ENCODE assay signal across 18 mouse cellular contexts in the genomic region with DNA sequence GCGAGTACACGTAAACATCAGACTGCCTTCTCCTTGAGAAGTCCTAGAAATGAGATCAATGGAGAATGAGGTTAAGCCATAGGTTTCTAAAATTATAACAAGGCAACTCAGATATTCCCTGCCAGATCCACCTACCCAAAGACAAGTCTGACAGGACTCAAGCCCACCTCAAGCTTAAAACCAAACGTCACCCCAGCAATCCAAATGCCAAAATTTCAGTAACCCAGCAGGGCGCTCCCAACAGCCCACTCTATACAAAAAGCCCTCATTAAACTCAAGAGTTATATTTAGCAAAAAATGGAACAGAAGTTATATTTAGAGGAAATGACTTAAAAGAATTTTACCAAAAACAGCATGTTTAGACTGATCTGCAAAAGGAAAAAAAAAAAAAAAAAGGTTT.
"Had no signal": no experiment of that assay in that cellular context is flagged by ENCODE, and none has a peak within 500 bp of the region (broad histone marks: within the 10 kb centered on the region; RNA-seq: fewer than 3 reads in every experiment).

No protein-coding gene starts in this region.

- DNase-seq: liver, embryonic 13.5 days; liver, postnatal 0 days; lung, adult 2 months; lung, postnatal 14 days; lung, postnatal 36 days; midbrain, embryonic 14.5 days; retina, postnatal 1 day; spleen, adult 18-20 months; thymus, adult 2 months; thymus, postnatal 25 days; thymus, postnatal 4 days had no signal

- H3K4me3 ChIP-seq: liver, embryonic 13.5 days; liver, embryonic 15.5 days; lung, embryonic 15.5 days; midbrain, embryonic 10.5 days; midbrain, embryonic 12.5 days; myocyte; neural tube, embryonic 13.5 days; neural tube, embryonic 15.5 days had no signal

- H3K4me1 ChIP-seq: liver, embryonic 15.5 days had no signal

- H3K27ac ChIP-seq: liver, embryonic 13.5 days; liver, embryonic 15.5 days; lung, embryonic 15.5 days; midbrain, embryonic 10.5 days; midbrain, embryonic 12.5 days; neural tube, embryonic 13.5 days; neural tube, embryonic 15.5 days had no signal
